Mouse (Mus musculus): ENCODE measurements around the gene Mex3d. TPM values are rescaled to one million over a fixed set of nuclear protein-coding genes. Genes with fewer than 3 reads are reported as not detected.

Gene Mex3d
- polyA plus RNA-seq, 1 experiment from 2014 or later: 0.72 TPM

DNA sequence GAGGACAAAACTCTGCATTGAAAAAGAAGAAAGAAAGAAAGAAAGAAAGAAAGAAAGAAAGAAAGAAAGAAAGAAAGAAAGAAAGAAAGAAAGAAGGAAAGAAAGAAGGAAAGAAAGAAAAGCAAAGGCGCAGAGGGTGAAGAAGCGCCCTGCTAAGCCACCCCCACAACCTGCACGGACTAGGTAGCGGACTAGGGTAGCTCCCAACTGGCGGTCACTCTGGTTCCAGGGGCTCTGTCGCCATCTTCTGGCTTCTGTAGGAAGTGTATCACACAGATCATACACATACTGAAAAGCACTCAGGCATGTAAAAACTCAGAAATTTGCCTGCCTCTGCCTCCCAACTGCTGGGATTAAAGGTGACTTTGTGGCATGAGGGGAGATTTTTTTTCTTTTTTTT, 13.4 kb downstream of the Mex3d start:
- peaks cover 7% of the 10 kb centered on the region; the same call in 1 of the 2 replicates for H3K27me3 ChIP-seq (ENCODE audit: insufficient read depth, low read length)
- no peaks in the 10 kb centered on the region; the same call in 1 of the 2 replicates for H3K4me1 ChIP-seq (ENCODE audit: insufficient read depth)
- ATAC-seq (peak; percentile 69), DNase-seq (peak; percentile 83)
- H3K36me3 ChIP-seq (replicated peaks; ENCODE audit: insufficient read depth, low read length): no peaks in the 10 kb centered on the region
- H3K4me2 ChIP-seq (ENCODE audit: low read depth, low read length): no peak overlapping the region
- TF ChIP-seq EP300 (IDR thresholded peaks at IDR 0.05; ENCODE audit: low read depth) (no peak), CTCF (IDR thresholded peaks at IDR 0.05; ENCODE audit: low read depth) (peak; percentile 84)
- H3K4me3 ChIP-seq (ENCODE audit: low read depth, low read length): no peak overlapping the region
- no peak overlapping the region for H3K9ac ChIP-seq (replicated peaks)
- 17% methylated on average over 6 of the region's 6 CpGs for WGBS (ENCODE audit: insufficient replicate concordance)
- H3K9me3 ChIP-seq (ENCODE audit: low read length): no peaks in the 10 kb centered on the region
- H3K27ac ChIP-seq (ENCODE audit: low read depth): no peak overlapping the region

DNA sequence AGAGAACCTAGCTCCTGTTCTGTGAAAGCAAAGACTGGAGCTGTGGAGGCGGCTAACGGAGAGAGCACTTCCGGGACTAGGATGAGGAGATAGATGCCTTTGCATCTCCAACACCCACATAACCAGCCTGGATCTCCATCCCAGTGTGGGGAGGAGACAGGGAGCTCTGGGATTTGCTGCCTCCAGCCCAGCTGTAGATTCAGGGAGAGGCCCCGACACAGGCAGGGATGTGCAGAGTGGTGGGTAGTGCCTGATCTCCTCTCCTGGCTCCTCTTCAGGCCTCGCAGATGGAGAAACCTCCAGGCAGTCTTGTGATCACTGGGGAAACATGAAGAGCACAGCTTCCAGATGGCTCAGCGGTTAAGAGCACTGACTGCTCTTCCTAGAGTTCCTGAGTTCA, 14.8 kb downstream of the Mex3d start:
- DNase-seq (no peak), ATAC-seq (no peak)
- WGBS (ENCODE audit: insufficient replicate concordance): 80% methylated on average over 6 of the region's 6 CpGs
- TF ChIP-seq EP300 (IDR thresholded peaks at IDR 0.05; ENCODE audit: low read depth) (no peak), CTCF (IDR thresholded peaks at IDR 0.05; ENCODE audit: low read depth) (no peak)
- Histone ChIP-seq H3K27ac (ENCODE audit: low read depth) (no peak overlapping the region), H3K4me3 (ENCODE audit: low read depth, low read length) (no peak overlapping the region), H3K27me3 (ENCODE audit: insufficient read depth, low read length) (peaks cover 7% of the 10 kb centered on the region; the same call in 1 of the 2 replicates), H3K9ac (replicated peaks) (no peak overlapping the region), H3K4me1 (ENCODE audit: insufficient read depth) (no peaks in the 10 kb centered on the region; the same call in 1 of the 2 replicates), H3K9me3 (ENCODE audit: low read length) (no peaks in the 10 kb centered on the region), H3K36me3 (replicated peaks; ENCODE audit: insufficient read depth, low read length) (no peaks in the 10 kb centered on the region), H3K4me2 (ENCODE audit: low read depth, low read length) (no peak overlapping the region)

DNA sequence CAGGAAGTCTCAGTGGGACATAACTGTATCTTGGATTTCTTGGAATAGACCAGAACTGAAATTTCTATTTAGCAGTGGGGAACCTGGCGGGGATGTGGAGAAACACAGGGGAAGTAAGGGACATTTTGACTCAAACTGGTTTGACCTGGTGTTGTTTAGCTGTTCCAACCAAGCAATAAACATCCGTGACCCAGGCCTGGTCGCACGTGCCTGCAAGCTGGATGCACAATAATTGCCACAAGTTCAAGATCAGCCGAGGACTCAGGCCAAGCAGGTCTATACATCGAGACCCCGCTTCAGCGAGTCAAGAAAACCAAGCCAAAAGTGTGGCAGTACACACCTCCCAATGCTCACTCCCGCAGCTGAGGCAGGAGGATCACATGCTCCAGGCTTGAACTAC, 15.5 kb downstream of the Mex3d start:
- no peaks in the 10 kb centered on the region; the same call in 1 of the 2 replicates for H3K4me1 ChIP-seq (ENCODE audit: insufficient read depth)
- no peak for DNase-seq
- no peak overlapping the region for H3K4me2 ChIP-seq (ENCODE audit: low read depth, low read length)
- TF ChIP-seq EP300 (IDR thresholded peaks at IDR 0.05; ENCODE audit: low read depth) (no peak), CTCF (IDR thresholded peaks at IDR 0.05; ENCODE audit: low read depth) (no peak)
- H3K27me3 ChIP-seq (ENCODE audit: insufficient read depth, low read length): peaks cover 7% of the 10 kb centered on the region; the same call in 1 of the 2 replicates
- no peak overlapping the region for H3K27ac ChIP-seq (ENCODE audit: low read depth)
- no peaks in the 10 kb centered on the region for H3K36me3 ChIP-seq (replicated peaks; ENCODE audit: insufficient read depth, low read length)
- 56% methylated on average over 9 of the region's 9 CpGs for WGBS (ENCODE audit: insufficient replicate concordance)
- no peaks in the 10 kb centered on the region for H3K9me3 ChIP-seq (ENCODE audit: low read length)
- no peak overlapping the region for H3K9ac ChIP-seq (replicated peaks)
- ATAC-seq: no peak
- H3K4me3 ChIP-seq (ENCODE audit: low read depth, low read length): no peak overlapping the region

- H3K4me3 ChIP-seq (ENCODE audit: low read depth, low read length): no peak overlapping the region
- 0 out of 2 replicates have a peak overlapping the region, but pooled peaks have one; percentile 4 for H3K4me2 ChIP-seq (ENCODE audit: low read depth, low read length)
- TF ChIP-seq EP300 (IDR thresholded peaks at IDR 0.05; ENCODE audit: low read depth) (no peak), CTCF (IDR thresholded peaks at IDR 0.05; ENCODE audit: low read depth) (no peak)
- peak; percentile 42; the same call in 1 of the 2 replicates for ATAC-seq
- H3K27me3 ChIP-seq (ENCODE audit: insufficient read depth, low read length): peaks cover 7% of the 10 kb centered on the region; the same call in 1 of the 2 replicates
- H3K27ac ChIP-seq (ENCODE audit: low read depth): no peak overlapping the region
- no peak for DNase-seq
- whole genome bisulfite sequencing (ENCODE audit: insufficient replicate concordance): 7% methylated on average over 12 of the region's 12 CpGs
- no peak overlapping the region for H3K9ac ChIP-seq (replicated peaks)
- no peaks in the 10 kb centered on the region for H3K36me3 ChIP-seq (replicated peaks; ENCODE audit: insufficient read depth, low read length)
- H3K9me3 ChIP-seq (ENCODE audit: low read length): no peaks in the 10 kb centered on the region
- H3K4me1 ChIP-seq (ENCODE audit: insufficient read depth): no peaks in the 10 kb centered on the region; the same call in 1 of the 2 replicates
These were observed 16.0 kb downstream of the Mex3d start for GRCm38 (mm10) chr10:80371411-80371966.

GRCm38 (mm10) chr10:80369995-80370747, 17.3 kb downstream of the Mex3d start:
- Histone ChIP-seq H3K9me3 (ENCODE audit: low read length) (no peaks in the 10 kb centered on the region), H3K27ac (ENCODE audit: low read depth) (no peak overlapping the region), H3K4me2 (ENCODE audit: low read depth, low read length) (no peak overlapping the region), H3K36me3 (replicated peaks; ENCODE audit: insufficient read depth, low read length) (no peaks in the 10 kb centered on the region), H3K9ac (replicated peaks) (no peak overlapping the region), H3K4me1 (ENCODE audit: insufficient read depth) (no peaks in the 10 kb centered on the region; the same call in 1 of the 2 replicates), H3K4me3 (ENCODE audit: low read depth, low read length) (no peak overlapping the region), H3K27me3 (ENCODE audit: insufficient read depth, low read length) (peaks cover 7% of the 10 kb centered on the region; the same call in 1 of the 2 replicates)
- no peak for ATAC-seq
- DNase-seq: no peak
- 70% methylated on average over 21 of the region's 21 CpGs for WGBS (ENCODE audit: insufficient replicate concordance)
- no peak for TF ChIP-seq EP300 (IDR thresholded peaks at IDR 0.05; ENCODE audit: low read depth)
- TF ChIP-seq CTCF (IDR thresholded peaks at IDR 0.05; ENCODE audit: low read depth): peak; percentile 55

- no peaks in the 10 kb centered on the region for H3K36me3 ChIP-seq (replicated peaks; ENCODE audit: insufficient read depth, low read length)
- no peak for DNase-seq
- TF ChIP-seq CTCF (IDR thresholded peaks at IDR 0.05; ENCODE audit: low read depth) (no peak), EP300 (IDR thresholded peaks at IDR 0.05; ENCODE audit: low read depth) (no peak)
- no peak overlapping the region for H3K4me2 ChIP-seq (ENCODE audit: low read depth, low read length)
- no peak overlapping the region for H3K27ac ChIP-seq (ENCODE audit: low read depth)
- 81% methylated on average over 6 of the region's 6 CpGs for WGBS (ENCODE audit: insufficient replicate concordance)
- no peak for ATAC-seq
- no peak overlapping the region for H3K4me3 ChIP-seq (ENCODE audit: low read depth, low read length)
- H3K9me3 ChIP-seq (ENCODE audit: low read length): no peaks in the 10 kb centered on the region
- peaks cover 19% of the 10 kb centered on the region for H3K27me3 ChIP-seq (ENCODE audit: insufficient read depth, low read length)
- H3K4me1 ChIP-seq (ENCODE audit: insufficient read depth): no peaks in the 10 kb centered on the region; the same call in 1 of the 2 replicates
- no peak overlapping the region for H3K9ac ChIP-seq (replicated peaks)
These were observed 19.1 kb downstream of the Mex3d start for GRCm38 (mm10) chr10:80368392-80368791.

Data from liver, postnatal 0 days (tissue).